Comparison of ENCODE assay signal across 10 mouse cellular contexts in the genomic region with DNA sequence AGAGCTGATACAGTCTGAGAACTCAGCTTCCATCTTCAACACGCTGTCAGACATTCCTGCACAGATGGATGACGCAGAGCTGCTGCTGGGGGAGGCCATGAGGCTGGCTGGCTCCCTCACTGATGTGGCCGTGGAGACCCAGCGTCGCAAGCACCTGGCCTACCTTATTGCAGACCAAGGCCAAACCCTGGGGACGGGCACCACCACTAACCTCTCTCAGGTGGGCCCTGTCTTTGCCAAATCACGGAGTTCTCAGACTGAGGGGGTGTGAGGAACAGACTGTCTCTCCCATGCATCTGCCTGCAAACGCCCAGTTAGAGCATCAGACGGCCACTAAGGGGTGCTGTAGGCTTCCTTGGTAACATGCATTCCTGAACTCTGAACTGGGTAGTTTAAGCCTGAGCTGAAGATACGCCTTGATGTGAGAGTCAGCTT. TPM values are rescaled to one million over a fixed set of nuclear protein-coding genes. Genes with fewer than 3 reads are reported as not detected.
A peak's percentile ranks its signal among the peaks of the same experiment; 100 is the strongest.
DNase-seq lines count a peak whose midpoint lies in the region; ATAC-seq lines count a peak whose summit lies in the region.
"Had no signal": no experiment of that assay in that cellular context is flagged by ENCODE, and none has a peak within 500 bp of the region (broad histone marks: within the 10 kb centered on the region; RNA-seq: fewer than 3 reads in every experiment).

No protein-coding gene starts in this region.

- H3K9ac ChIP-seq in embryonic facial prominence, embryonic 11.5 days (replicated peaks; ENCODE audit: low read length): no peak overlapping the region
- no peak overlapping the region for H3K9ac ChIP-seq in midbrain, embryonic 11.5 days (ENCODE audit: low read length)
- no peak overlapping the region for H3K9ac ChIP-seq in neural tube, embryonic 15.5 days (replicated peaks)
- H3K9ac ChIP-seq: limb, embryonic 13.5 days had no signal

- peak; percentile 39 for DNase-seq in embryonic facial prominence, embryonic 11.5 days (ENCODE audit: low spot score)
- no peak for DNase-seq in embryonic facial prominence, embryonic 10.5 days (ENCODE audit: low spot score)
- DNase-seq in midbrain, embryonic 10.5 days (ENCODE audit: low spot score): no peak
- DNase-seq in midbrain, embryonic 11.5 days (ENCODE audit: low spot score, missing footprints): no peak
- peak; percentile 62 for DNase-seq in embryo, embryonic 10 days (ENCODE audit: low spot score)
- no peak for DNase-seq in hindbrain, embryonic 10.5 days (ENCODE audit: low spot score)

- WGBS in embryonic facial prominence, embryonic 11.5 days: 56% methylated on average over 10 of the region's 10 CpGs
- WGBS in embryonic facial prominence, embryonic 10.5 days: 65% methylated on average over 10 of the region's 10 CpGs
- 63% methylated on average over 10 of the region's 10 CpGs for WGBS in midbrain, embryonic 10.5 days
- 61% methylated on average over 10 of the region's 10 CpGs for WGBS in midbrain, embryonic 11.5 days
- WGBS in neural tube, embryonic 15.5 days: 67% methylated on average over 10 of the region's 10 CpGs
- 62% methylated on average over 10 of the region's 10 CpGs for WGBS in hindbrain, embryonic 10.5 days

- H3K36me3 ChIP-seq in embryonic facial prominence, embryonic 11.5 days (replicated peaks; ENCODE audit: control insufficient read depth, insufficient read depth, low read depth, low read length): no peaks in the 10 kb centered on the region; the same call in 1 of the 2 replicates
- H3K36me3 ChIP-seq in embryonic facial prominence, embryonic 10.5 days (replicated peaks): peaks cover 77% of the 10 kb centered on the region
- H3K36me3 ChIP-seq in midbrain, embryonic 10.5 days: peaks cover 74% of the 10 kb centered on the region
- peaks cover 7% of the 10 kb centered on the region; the same call in 1 of the 2 replicates for H3K36me3 ChIP-seq in midbrain, embryonic 11.5 days (ENCODE audit: control insufficient read depth, insufficient read depth, low read length)
- peaks cover 80% of the 10 kb centered on the region for H3K36me3 ChIP-seq in neural tube, embryonic 15.5 days
- H3K36me3 ChIP-seq in hindbrain, embryonic 10.5 days: peaks cover 83% of the 10 kb centered on the region

- H3K4me1 ChIP-seq in embryonic facial prominence, embryonic 11.5 days (ENCODE audit: control insufficient read depth, insufficient read depth, low read length): no peaks in the 10 kb centered on the region
- H3K4me1 ChIP-seq in embryonic facial prominence, embryonic 10.5 days: 0 out of 2 replicates have a peak, but pooled peaks cover 10% of the 10 kb centered on the region
- no peaks in the 10 kb centered on the region for H3K4me1 ChIP-seq in midbrain, embryonic 10.5 days
- no peaks in the 10 kb centered on the region for H3K4me1 ChIP-seq in midbrain, embryonic 11.5 days (ENCODE audit: control insufficient read depth, insufficient read depth, low read length)
- no peaks in the 10 kb centered on the region for H3K4me1 ChIP-seq in neural tube, embryonic 15.5 days
- no peaks in the 10 kb centered on the region for H3K4me1 ChIP-seq in hindbrain, embryonic 10.5 days (replicated peaks)
- H3K4me1 ChIP-seq: limb, embryonic 13.5 days had no signal

- H3K4me3 ChIP-seq in embryonic facial prominence, embryonic 11.5 days (ENCODE audit: low read depth, low read length): no peak overlapping the region
- H3K4me3 ChIP-seq in embryonic facial prominence, embryonic 10.5 days: no peak overlapping the region
- no peak overlapping the region for H3K4me3 ChIP-seq in midbrain, embryonic 10.5 days
- H3K4me3 ChIP-seq in midbrain, embryonic 11.5 days (ENCODE audit: low read depth, low read length): no peak overlapping the region
- H3K4me3 ChIP-seq in neural tube, embryonic 15.5 days (replicated peaks): no peak overlapping the region
- H3K4me3 ChIP-seq in hindbrain, embryonic 10.5 days: no peak overlapping the region
- H3K4me3 ChIP-seq: limb, embryonic 13.5 days had no signal

- H3K4me2 ChIP-seq in embryonic facial prominence, embryonic 11.5 days (ENCODE audit: low read depth, low read length): no peak overlapping the region
- H3K4me2 ChIP-seq in midbrain, embryonic 11.5 days: no peak overlapping the region
- no peak overlapping the region for H3K4me2 ChIP-seq in neural tube, embryonic 15.5 days
- H3K4me2 ChIP-seq: limb, embryonic 13.5 days had no signal

- no peaks in the 10 kb centered on the region for H3K27me3 ChIP-seq in embryonic facial prominence, embryonic 11.5 days (ENCODE audit: control insufficient read depth, insufficient read depth, low read length)
- no peaks in the 10 kb centered on the region for H3K27me3 ChIP-seq in embryonic facial prominence, embryonic 10.5 days (replicated peaks; ENCODE audit: low read depth, poor library complexity, severe bottlenecking)
- H3K27me3 ChIP-seq in midbrain, embryonic 10.5 days (ENCODE audit: low read depth, poor library complexity, severe bottlenecking): no peaks in the 10 kb centered on the region
- H3K27me3 ChIP-seq in midbrain, embryonic 11.5 days (ENCODE audit: control insufficient read depth, insufficient read depth, low read length): no peaks in the 10 kb centered on the region
- no peaks in the 10 kb centered on the region for H3K27me3 ChIP-seq in neural tube, embryonic 15.5 days (replicated peaks)
- no peaks in the 10 kb centered on the region for H3K27me3 ChIP-seq in hindbrain, embryonic 10.5 days (ENCODE audit: insufficient read depth, poor library complexity, severe bottlenecking)
- H3K27me3 ChIP-seq: limb, embryonic 13.5 days had no signal

- no peak for ATAC-seq in embryonic facial prominence, embryonic 11.5 days (replicated peaks; ENCODE audit: insufficient number of reproducible peaks, low FRiP score, low TSS enrichment, low read depth)
- no peak for ATAC-seq in midbrain, embryonic 11.5 days (ENCODE audit: low FRiP score)
- peak; percentile 24; the same call in 1 of the 2 replicates for ATAC-seq in monocyte, adult 5-6 weeks (replicated peaks; ENCODE audit: insufficient number of reproducible peaks, low FRiP score, low TSS enrichment, poor library complexity, severe bottlenecking)
- ATAC-seq in neural tube, embryonic 15.5 days (ENCODE audit: low FRiP score): no peak

- no peak overlapping the region for H3K27ac ChIP-seq in embryonic facial prominence, embryonic 11.5 days (replicated peaks; ENCODE audit: low read depth, low read length)
- H3K27ac ChIP-seq in embryonic facial prominence, embryonic 10.5 days (replicated peaks): no peak overlapping the region
- 0 out of 2 replicates have a peak overlapping the region, but pooled peaks have one; percentile 9 for H3K27ac ChIP-seq in midbrain, embryonic 10.5 days (replicated peaks)
- H3K27ac ChIP-seq in midbrain, embryonic 11.5 days (ENCODE audit: low read depth, low read length): no peak overlapping the region
- H3K27ac ChIP-seq in neural tube, embryonic 15.5 days (replicated peaks): no peak overlapping the region
- H3K27ac ChIP-seq in hindbrain, embryonic 10.5 days: no peak overlapping the region
- H3K27ac ChIP-seq: limb, embryonic 13.5 days had no signal

- H3K9me3 ChIP-seq in embryonic facial prominence, embryonic 11.5 days (replicated peaks; ENCODE audit: control insufficient read depth, low read length): no peaks in the 10 kb centered on the region
- H3K9me3 ChIP-seq in embryonic facial prominence, embryonic 10.5 days: no peaks in the 10 kb centered on the region
- no peaks in the 10 kb centered on the region for H3K9me3 ChIP-seq in midbrain, embryonic 10.5 days (replicated peaks)
- no peaks in the 10 kb centered on the region for H3K9me3 ChIP-seq in midbrain, embryonic 11.5 days (ENCODE audit: control insufficient read depth, low read length)
- no peaks in the 10 kb centered on the region for H3K9me3 ChIP-seq in neural tube, embryonic 15.5 days (replicated peaks)
- no peaks in the 10 kb centered on the region for H3K9me3 ChIP-seq in hindbrain, embryonic 10.5 days
- H3K9me3 ChIP-seq: G1E; limb, embryonic 13.5 days had no signal

RNA-seq across cellular contexts. Expression of a gene that starts 31.1 kb away (rescaled TPM):
- 16.4 and 22.1 TPM in 2 replicates for polyA plus RNA-seq in embryonic facial prominence, embryonic 11.5 days (2014; fragmentation: Nextera tagmentation; extraction: Ambion mirVana)
- polyA plus RNA-seq in embryonic facial prominence, embryonic 10.5 days (2016; fragmentation: Nextera tagmentation; extraction: Ambion mirVana): 30.8 and 32.0 TPM in 2 replicates
- 38.0 and 38.8 TPM in 2 replicates for polyA plus RNA-seq in midbrain, embryonic 10.5 days (2016; fragmentation: Nextera tagmentation; extraction: Ambion mirVana)
- 22.3 and 26.8 TPM in 2 replicates for polyA plus RNA-seq in midbrain, embryonic 11.5 days (2014; fragmentation: Nextera tagmentation; extraction: Ambion mirVana)
- total RNA-seq in monocyte, adult 5-6 weeks (2017): 8.6 to 12.8 TPM (median 10.1 TPM) in 3 replicates
- 71.6 and 79.1 TPM in 2 replicates for polyA plus RNA-seq in neural tube, embryonic 15.5 days (2015; fragmentation: Nextera tagmentation; extraction: Ambion mirVana)
- 36.6 and 39.9 TPM in 2 replicates for polyA plus RNA-seq in hindbrain, embryonic 10.5 days (2016; fragmentation: Nextera tagmentation; extraction: Ambion mirVana)

Comparison
In these comparisons a context has a peak if more than half of its experiments do, and no peak if none do; other contexts are left out.
1. DNase-seq: peak in embryonic facial prominence, embryonic 11.5 days (single experiment) and embryo, embryonic 10 days (single experiment); none in embryonic facial prominence, embryonic 10.5 days (single experiment), midbrain, embryonic 10.5 days (single experiment), midbrain, embryonic 11.5 days (single experiment) and hindbrain, embryonic 10.5 days (single experiment).